Mouse (Mus musculus): ENCODE results near the gene Tssk2. TPM values are rescaled to one million over a fixed set of nuclear protein-coding genes. Genes with fewer than 3 reads are reported as not detected.
A peak's percentile ranks its signal among the peaks of the same experiment; 100 is the strongest.

The Tssk2 gene
- total RNA-seq, 2 experiments from 2014 or later = not detected

DNA sequence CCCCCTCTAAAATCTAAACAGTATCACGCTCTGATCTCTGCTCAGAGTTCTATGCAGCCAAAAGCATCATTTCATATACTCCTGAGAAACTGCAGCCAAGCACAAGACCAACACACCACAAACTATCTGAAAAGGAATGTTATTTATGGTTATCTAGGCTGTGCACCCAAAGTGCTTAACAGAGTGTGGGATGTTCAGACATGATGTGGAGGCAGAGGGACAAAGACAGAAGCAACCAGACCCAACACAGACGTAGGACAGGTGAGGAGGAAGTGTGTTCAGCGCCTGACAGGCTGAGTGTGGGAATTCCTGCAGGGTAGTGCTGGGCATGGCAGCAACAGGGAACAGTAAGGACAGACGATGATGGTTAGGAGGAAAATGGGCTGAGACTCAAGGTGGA, 18.9 kb upstream of the Tssk2 start:
- no peak for TF ChIP-seq CTCF (conservative IDR thresholded peaks at IDR 0.05)
- no peak overlapping the region for H3K4me3 ChIP-seq
- DNase-seq (ENCODE audit: low spot score in 2 of 2) = no peak
- H3K27ac ChIP-seq = no peak overlapping the region; the same call in 1 of the 2 replicates

DNA sequence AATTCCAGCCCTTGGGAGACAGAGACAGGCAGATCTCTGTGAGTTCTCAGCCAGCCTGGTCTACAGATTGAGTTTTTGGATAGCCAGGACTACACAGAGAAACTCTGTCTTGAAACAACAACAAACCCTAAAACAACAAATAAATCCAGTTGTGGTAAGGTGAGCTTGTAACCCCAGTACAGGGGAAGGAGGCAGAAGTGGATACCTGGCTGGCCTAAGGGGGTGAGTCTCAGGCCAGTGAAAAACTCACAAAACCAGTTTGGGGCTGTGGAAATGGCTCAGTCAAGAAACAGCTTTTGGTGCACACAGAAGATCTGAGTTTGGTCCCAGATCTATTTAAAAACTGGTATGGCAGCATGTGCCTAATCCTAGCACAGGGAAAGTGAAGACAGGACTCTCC, 16.2 kb upstream of the Tssk2 start:
- Histone ChIP-seq H3K27ac (no peak overlapping the region), H3K4me3 (no peak overlapping the region)
- DNase-seq (ENCODE audit: low spot score in 2 of 2) = no peak
- no peak for TF ChIP-seq CTCF (conservative IDR thresholded peaks at IDR 0.05)

DNA sequence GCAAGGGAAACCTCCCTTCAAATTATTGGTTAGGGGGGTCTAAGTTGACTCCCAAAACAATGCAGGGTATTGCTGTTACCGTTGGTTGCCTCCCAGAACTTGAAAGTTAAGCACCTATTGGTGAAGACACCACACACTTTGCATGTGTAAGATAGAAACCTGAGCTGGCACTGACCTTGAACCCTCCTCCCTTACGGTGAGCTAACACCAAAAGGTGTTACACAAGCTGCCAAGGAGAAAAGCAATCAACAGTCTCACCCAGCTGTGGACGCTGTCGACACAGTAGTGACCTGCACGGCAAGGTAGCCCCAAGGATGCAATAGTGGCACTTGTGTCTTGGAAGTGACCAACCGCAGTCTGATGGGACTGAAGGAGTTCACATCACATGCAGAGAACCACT, 14.3 kb upstream of the Tssk2 start:
- H3K27ac ChIP-seq = no peak overlapping the region
- no peak for DNase-seq (ENCODE audit: low spot score in 2 of 2)
- no peak for TF ChIP-seq CTCF (conservative IDR thresholded peaks at IDR 0.05)
- no peak overlapping the region for H3K4me3 ChIP-seq

DNA sequence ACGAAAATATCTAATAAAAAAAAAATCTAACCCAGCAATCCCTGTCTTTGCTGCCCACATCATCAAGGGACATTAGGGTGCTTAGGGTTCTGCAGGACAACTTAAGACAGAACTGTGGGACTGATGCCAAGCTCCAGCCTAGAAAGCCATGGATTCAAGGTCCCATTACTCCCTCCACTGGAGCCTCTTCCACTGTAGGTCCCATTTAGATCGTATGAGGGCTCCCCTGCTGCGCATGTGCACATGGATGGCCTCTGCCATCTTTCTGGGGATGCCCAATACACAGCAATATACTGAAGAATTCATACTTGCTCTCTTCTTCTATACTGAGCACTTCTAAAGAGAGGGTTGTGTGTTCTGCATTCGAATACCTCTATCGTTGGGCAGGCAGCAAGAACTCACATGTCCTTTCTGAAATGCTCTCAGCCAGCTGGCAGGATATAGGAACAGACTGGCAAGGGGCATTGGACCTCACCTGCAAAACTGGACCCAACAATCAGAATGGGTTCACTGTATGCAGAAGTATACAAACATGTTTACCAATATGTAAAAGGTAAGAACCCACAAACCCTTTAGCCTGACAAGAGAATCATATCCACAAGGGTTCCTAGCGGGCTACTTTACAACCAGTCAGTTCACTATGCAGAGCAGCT, 8.6 kb upstream of the Tssk2 start:
- no peak for DNase-seq (ENCODE audit: low spot score in 2 of 2)
- Histone ChIP-seq H3K27ac (peak overlapping the region; percentile 4; the same call in 1 of the 2 replicates), H3K4me3 (peak overlapping the region; percentile 85)
- no peak for TF ChIP-seq CTCF (conservative IDR thresholded peaks at IDR 0.05)

DNA sequence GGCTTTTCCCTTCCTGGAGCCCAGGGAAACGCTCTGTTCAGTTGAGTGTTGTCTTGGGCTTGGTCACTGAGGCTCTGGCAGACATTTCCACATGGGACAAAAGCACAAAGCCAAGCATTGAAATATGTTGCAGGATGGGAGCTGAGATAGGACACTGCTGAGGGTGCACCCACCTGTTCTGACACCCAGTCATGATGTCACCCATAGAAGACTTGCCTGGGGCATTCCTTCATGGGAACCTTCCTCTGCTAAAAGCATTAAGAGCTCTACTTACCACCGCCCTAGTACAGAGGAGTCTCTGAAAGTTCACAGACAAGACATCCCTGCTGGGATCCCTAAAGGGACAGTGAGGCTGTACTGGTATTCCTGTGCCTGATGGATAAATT, 8.1 kb upstream of the Tssk2 start:
- H3K4me3 ChIP-seq = peak overlapping the region; percentile 85
- no peak for TF ChIP-seq CTCF (conservative IDR thresholded peaks at IDR 0.05)
- peak overlapping the region; percentile 4; the same call in 1 of the 2 replicates for H3K27ac ChIP-seq
- DNase-seq (ENCODE audit: low spot score in 2 of 2) = no peak

DNA sequence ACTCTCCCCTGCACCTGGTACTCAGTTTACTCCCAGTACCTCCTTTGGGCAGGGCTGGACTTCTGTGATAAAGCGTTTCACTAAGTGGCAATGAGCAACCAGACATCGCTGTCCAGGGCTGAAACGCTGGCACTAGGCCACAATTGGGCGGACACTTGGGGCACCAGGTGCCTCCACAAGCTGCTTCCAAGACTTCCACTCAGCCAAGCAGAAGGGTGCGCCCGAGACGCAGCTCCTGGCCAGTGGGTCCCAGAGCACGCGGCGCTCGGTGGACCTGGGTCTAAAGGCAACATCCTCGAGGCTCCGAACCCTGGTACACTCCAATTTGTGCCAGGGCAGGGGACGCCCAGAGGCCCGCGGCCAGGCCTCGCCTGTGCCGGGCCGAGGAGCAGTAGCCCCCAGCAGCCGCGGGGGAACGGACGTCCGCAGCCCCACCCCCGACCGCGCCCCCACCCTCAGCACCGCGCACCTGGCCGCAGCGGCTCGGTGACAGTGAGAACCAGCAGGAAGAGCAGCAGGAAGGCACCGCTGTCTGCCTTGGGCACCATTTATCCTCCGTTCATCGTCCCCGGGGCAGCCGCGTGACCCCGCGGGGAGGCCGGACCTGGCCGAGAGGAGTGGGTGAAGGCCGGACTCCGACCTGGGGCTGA, 7.4 kb upstream of the Tssk2 start:
- DNase-seq (ENCODE audit: low spot score in 2 of 2) = peak; percentile 25 to 53
- no peak for TF ChIP-seq CTCF (conservative IDR thresholded peaks at IDR 0.05)
- Histone ChIP-seq H3K4me3 (peak overlapping the region; percentile 85), H3K27ac (peak overlapping the region; percentile 95)

DNA sequence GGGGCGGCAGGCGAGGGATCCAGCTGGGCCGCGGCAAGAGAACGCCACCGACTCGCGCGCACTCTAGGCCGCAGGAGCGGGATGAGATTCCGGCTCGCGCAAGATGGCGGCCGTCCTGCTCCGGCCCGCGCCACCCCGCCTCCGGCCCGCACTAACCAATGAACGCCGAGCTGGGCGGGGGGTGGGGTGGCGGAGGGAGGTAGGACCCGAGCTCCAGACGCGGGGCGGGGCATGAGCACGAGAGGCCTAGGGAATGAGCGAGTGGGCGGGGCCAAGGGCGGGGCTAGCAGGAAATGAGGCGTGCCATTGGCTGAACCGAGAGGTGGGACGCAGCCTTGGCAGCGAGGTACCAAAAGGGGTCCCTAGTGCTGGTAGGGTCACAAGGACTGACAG, 6.9 kb upstream of the Tssk2 start, which contains the start of gene Gm20518:
Gene Gm20518, minus strand, starts transcription at position 105 of the 393 bp plus-strand sequence.
- peak; percentile 99 for DNase-seq (ENCODE audit: low spot score in 2 of 2)
- peak within 1 kb of the TSS; percentile 95 for H3K27ac ChIP-seq
- TF ChIP-seq CTCF (conservative IDR thresholded peaks at IDR 0.05) = no peak; the same call in none of the 2 replicates

DNA sequence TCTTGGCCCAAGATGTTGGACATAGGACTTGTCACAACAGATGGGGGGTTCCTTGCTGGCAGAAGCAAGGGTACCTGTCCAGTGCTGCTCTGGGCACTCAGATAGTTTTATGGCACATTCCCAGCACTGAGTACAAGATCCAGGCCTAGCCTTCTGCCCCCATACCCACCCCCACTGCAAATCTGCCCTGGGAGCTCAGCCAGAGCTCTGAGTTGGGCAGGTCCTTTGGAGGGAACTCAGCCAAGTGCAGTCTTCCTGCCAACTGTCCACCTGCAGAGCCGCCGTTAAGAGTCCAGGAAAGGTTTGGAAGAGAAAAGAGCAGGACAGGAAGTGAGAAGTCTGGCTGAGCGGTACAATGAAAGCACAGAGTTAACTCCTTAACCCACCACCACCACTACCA, 5.8 kb upstream of the Tssk2 start:
- no peak for TF ChIP-seq CTCF (conservative IDR thresholded peaks at IDR 0.05)
- DNase-seq (ENCODE audit: low spot score in 2 of 2) = no peak
- H3K27ac ChIP-seq = peak overlapping the region; percentile 88

More for the DNA sequence above, 6.9 kb upstream of the Tssk2 start, which contains the start of gene Gm20518:
- H3K4me3 ChIP-seq = peak within 1 kb of the TSS; percentile 85

DNA sequence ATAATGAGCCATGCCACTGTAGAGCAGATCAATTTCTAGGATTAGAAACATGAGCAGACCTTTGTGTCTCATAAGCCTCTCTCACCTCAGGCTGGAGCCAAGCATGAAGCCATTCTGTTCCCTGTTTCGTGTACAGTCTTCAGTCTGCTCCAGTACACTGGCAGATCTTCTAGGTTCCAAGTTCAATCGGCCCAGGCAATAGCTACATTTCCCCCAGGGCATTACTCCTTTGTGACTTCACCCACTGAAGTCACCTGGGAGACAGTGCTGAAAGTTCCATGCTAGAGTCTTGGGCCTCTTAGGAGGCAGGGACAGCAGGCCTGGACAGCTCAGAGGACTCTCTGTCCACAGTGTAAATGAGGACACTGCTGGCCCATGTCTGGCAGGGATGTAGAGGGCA, 4.5 kb upstream of the Tssk2 start, which contains the start of gene Tssk1:
Gene Tssk1, plus strand, starts transcription at position 301 of the 400 bp plus-strand sequence.
- no peak for DNase-seq (ENCODE audit: low spot score in 2 of 2)
- no peak for TF ChIP-seq CTCF (conservative IDR thresholded peaks at IDR 0.05)
- H3K4me3 ChIP-seq = no peak within 1 kb of the TSS
- H3K27ac ChIP-seq = no peak within 1 kb of the TSS

More for the DNA sequence above, 5.8 kb upstream of the Tssk2 start:
- H3K4me3 ChIP-seq = no peak overlapping the region

DNA sequence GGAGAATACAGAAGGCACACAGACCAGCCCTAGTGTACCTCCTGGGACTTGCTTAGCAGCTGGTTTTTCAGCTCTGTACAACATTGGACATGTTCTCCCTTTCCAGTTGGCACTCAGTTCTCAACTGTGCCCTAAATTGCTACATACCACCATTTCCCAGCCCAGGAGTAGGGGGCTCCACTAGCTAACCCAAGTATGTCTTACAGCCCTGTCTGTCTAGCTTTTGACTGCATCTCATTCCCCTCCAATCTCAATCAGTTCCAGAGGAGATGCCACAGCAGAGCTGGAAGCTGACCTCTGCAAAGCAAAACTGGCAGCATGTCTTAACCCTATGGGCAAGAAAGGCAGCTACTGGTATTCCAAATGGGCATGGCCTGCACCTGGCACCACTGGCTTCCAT, 2.3 kb upstream of the Tssk2 start:
- no peak overlapping the region for H3K27ac ChIP-seq
- no peak for DNase-seq (ENCODE audit: low spot score in 2 of 2)
- H3K4me3 ChIP-seq = no peak overlapping the region
- no peak for TF ChIP-seq CTCF (conservative IDR thresholded peaks at IDR 0.05)

DNA sequence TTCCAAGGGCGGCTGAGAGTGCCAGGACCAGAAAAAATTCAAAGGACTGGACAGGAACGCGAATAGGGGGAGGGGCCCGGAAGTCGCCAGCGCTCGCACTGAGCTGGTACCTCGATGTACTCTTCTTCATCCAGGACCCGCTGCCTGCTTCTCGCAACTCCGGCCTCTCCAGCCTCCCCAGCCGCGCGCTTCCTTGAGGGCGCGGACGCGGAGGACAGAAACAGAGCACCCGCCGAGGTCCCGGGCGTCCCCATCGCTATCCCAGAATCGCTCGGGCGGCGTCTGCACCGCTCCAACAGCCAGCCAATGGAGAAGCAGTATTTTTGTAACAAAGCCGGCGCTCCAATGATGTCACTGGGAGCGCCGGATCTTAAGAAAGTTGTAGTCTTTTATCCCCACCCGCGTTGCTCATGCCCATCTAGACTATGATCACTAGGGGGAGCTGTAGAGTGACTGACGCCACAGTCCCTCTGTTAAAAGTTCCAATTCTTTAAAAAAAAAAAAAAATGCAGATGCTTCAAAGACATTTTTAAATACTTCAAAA, 12.7 kb downstream of the Tssk2 start, which contains the start of gene Ess2:
Gene Ess2, minus strand, starts transcription at position 297 of the 544 bp plus-strand sequence.
- DNase-seq (ENCODE audit: low spot score in 2 of 2) = peak; percentile 93 to 95
- Histone ChIP-seq H3K27ac (peak within 1 kb of the TSS; percentile 86), H3K4me3 (peak within 1 kb of the TSS; percentile 74)
- TF ChIP-seq CTCF (conservative IDR thresholded peaks at IDR 0.05) = peak; percentile 99

DNA sequence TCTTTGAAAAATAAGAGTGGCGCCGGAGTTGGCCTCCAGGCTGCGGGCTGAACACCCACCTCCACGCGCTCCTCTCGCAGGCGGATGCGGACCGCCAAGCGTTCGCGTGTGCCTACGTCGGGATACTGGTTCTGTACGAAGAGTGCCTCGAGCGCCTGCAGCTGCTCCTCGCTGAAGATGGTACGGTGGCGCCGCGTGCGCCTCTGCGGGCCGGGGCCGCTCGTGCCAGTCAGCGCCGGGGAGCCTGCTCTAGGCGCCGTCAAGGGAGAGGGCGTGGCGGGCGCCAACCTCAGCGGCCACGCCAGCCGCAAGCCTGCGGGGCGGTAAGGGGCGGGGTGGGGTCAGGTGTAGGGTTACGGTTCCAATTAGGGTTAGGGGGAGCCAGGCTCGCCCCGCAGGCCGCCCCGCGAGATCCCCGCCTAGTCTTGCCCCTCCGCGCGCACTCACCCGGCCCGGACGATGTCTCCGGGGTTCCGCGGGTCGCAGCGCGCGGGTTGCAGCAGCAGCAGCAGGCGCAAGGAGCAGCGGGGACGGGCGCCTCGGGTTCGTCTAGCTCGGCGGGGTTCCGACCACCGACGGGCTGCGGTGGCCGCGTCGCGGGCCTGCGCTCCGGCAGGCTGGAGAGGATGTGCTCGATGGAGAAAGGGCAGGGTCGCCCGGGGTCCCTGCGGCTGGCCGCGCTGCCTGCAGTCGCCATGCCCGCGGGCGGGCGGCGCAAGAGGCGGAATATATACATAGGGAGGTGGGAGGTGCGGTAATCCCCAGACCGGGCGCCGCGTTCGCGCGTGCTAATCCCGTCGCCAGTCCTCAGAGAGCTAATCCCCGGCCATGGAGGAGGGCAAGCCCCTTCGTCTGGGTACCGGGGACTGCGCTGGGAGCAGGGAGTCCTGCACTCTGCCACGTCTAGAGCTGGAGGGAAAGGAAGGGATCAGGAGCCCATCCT, 16.1 kb downstream of the Tssk2 start, which contains the start of gene Gsc2:
Gene Gsc2, minus strand, starts transcription at position 753 of the 943 bp plus-strand sequence.
- TF ChIP-seq CTCF (conservative IDR thresholded peaks at IDR 0.05) = no peak
- Histone ChIP-seq H3K4me3 (peak within 1 kb of the TSS; percentile 16), H3K27ac (no peak within 1 kb of the TSS)
- DNase-seq (ENCODE audit: low spot score in 2 of 2) = no peak

Measured in layer of hippocampus, adult 2 months (tissue).